Comparison of ENCODE assay signal across 7 mouse cellular contexts in the genomic region with DNA sequence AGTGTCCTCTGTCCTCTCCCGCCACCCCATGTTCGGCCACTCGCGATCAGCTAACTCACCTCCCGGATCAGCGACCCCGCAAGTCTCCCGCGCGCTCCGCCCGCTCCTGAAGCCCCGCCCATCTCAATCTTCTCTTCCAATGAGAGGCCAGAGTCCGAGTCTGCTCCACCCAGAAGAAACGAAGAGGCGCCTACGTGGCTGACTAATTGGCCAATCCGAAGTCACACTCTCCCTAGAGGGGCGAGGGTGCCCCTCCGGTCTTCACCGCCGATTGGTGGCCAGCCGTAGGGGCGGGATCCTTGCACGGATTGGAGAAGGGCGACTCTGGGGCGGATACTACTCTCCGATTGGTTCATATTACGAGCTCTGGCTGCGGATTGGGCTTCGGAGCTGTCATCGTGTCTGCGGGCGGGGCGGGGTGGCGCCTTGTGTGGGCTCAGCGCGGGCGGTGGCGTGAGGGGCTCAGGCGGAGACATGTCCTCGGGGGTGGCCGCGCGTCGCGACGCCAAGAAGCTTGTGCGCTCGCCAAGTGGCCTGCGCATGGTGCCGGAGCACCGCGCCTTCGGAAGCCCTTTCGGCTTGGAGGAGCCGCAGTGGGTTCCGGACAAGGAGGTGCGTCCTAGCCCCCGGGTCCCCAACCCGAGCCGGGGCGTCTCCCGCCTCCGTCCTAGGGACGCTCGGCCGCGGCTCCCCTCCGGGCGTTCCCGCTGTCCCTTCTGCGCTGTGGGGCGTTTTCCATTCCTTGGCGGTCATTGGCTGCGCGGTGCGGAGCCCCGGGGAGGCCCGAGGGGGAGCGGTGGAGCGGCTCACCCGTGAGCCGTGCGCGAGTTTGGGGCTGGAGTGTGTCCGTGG. TPM values are rescaled to one million over a fixed set of nuclear protein-coding genes. Genes with fewer than 3 reads are reported as not detected.
DNase-seq lines count a peak whose midpoint lies in the region; ATAC-seq lines count a peak whose summit lies in the region.

A gene (minus strand): TSS at position 108 of the 852 bp plus-strand sequence.
A gene (plus strand): TSS at position 405 of the 852 bp plus-strand sequence.

- H3K9me3 ChIP-seq in embryonic facial prominence, embryonic 11.5 days (replicated peaks; ENCODE audit: control insufficient read depth, low read length): no peaks in the 10 kb centered on the region
- H3K9me3 ChIP-seq in limb, embryonic 10.5 days (replicated peaks): no peaks in the 10 kb centered on the region
- H3K9me3 ChIP-seq in midbrain, embryonic 13.5 days: no peaks in the 10 kb centered on the region

- ATAC-seq in embryonic facial prominence, embryonic 11.5 days (replicated peaks; ENCODE audit: insufficient number of reproducible peaks, low FRiP score, low TSS enrichment, low read depth): peak; percentile 99
- peak; percentile 81 for ATAC-seq in granulocyte monocyte progenitor cell, adult 5-6 weeks (replicated peaks; ENCODE audit: poor library complexity, severe bottlenecking)
- ATAC-seq in midbrain, embryonic 13.5 days: peak; percentile 100

- peak within 1 kb of the TSS; percentile 85 for H3K4me2 ChIP-seq in embryonic facial prominence, embryonic 11.5 days (ENCODE audit: low read depth, low read length)
- H3K4me2 ChIP-seq in midbrain, embryonic 13.5 days (replicated peaks): peak within 1 kb of the TSS; percentile 81

- peak within 1 kb of the TSS; percentile 72 for H3K27ac ChIP-seq in embryonic facial prominence, embryonic 11.5 days (replicated peaks; ENCODE audit: low read depth, low read length)
- peak within 1 kb of the TSS; percentile 90 for H3K27ac ChIP-seq in limb, embryonic 10.5 days
- H3K27ac ChIP-seq in midbrain, embryonic 13.5 days: peak within 1 kb of the TSS; percentile 85

- under 1% methylated on average over 84 of the region's 87 CpGs for WGBS in embryonic facial prominence, embryonic 11.5 days
- under 1% methylated on average over 87 of the region's 87 CpGs for WGBS in limb, embryonic 10.5 days
- under 1% methylated on average over 84 of the region's 87 CpGs for WGBS in midbrain, embryonic 13.5 days

- peak within 1 kb of the TSS; percentile 78 for H3K9ac ChIP-seq in embryonic facial prominence, embryonic 11.5 days (replicated peaks; ENCODE audit: low read length)
- peak within 1 kb of the TSS; percentile 70 for H3K9ac ChIP-seq in midbrain, embryonic 13.5 days (replicated peaks)

- H3K4me1 ChIP-seq in embryonic facial prominence, embryonic 11.5 days (ENCODE audit: control insufficient read depth, insufficient read depth, low read length): peaks cover 6% of the 10 kb centered on the region
- peaks cover 57% of the 10 kb centered on the region for H3K4me1 ChIP-seq in limb, embryonic 10.5 days
- peaks cover 49% of the 10 kb centered on the region for H3K4me1 ChIP-seq in midbrain, embryonic 13.5 days (replicated peaks)

- H3K4me3 ChIP-seq in embryonic facial prominence, embryonic 11.5 days (ENCODE audit: low read depth, low read length): peak within 1 kb of the TSS; percentile 73
- peak within 1 kb of the TSS; percentile 69 for H3K4me3 ChIP-seq in limb, embryonic 10.5 days
- H3K4me3 ChIP-seq in midbrain, embryonic 13.5 days (replicated peaks): peak within 1 kb of the TSS; percentile 70

- H3K36me3 ChIP-seq in embryonic facial prominence, embryonic 11.5 days (replicated peaks; ENCODE audit: control insufficient read depth, insufficient read depth, low read depth, low read length): no peaks in the 10 kb centered on the region; the same call in 1 of the 2 replicates
- H3K36me3 ChIP-seq in limb, embryonic 10.5 days: peaks cover 45% of the 10 kb centered on the region
- peaks cover 2% of the 10 kb centered on the region; the same call in 1 of the 2 replicates for H3K36me3 ChIP-seq in midbrain, embryonic 13.5 days

- DNase-seq in adrenal gland, postnatal 14 days: peak; percentile 99
- peak; percentile 99 for DNase-seq in embryonic facial prominence, embryonic 11.5 days (ENCODE audit: low spot score)
- peak; percentile 100 for DNase-seq in kidney, adult 11 months
- DNase-seq in limb, embryonic 10.5 days (ENCODE audit: low spot score): peak; percentile 97
- DNase-seq in spleen, adult 12 weeks (ENCODE audit: low spot score): peak; percentile 96

- no peaks in the 10 kb centered on the region for H3K27me3 ChIP-seq in embryonic facial prominence, embryonic 11.5 days (ENCODE audit: control insufficient read depth, insufficient read depth, low read length)
- H3K27me3 ChIP-seq in limb, embryonic 10.5 days (ENCODE audit: low read depth, poor library complexity, severe bottlenecking): no peaks in the 10 kb centered on the region
- H3K27me3 ChIP-seq in midbrain, embryonic 13.5 days: no peaks in the 10 kb centered on the region

RNA-seq across cellular contexts. Expression of the first gene that starts in this region (rescaled TPM):
- total RNA-seq in adrenal gland, postnatal 14 days (2021): 18.6 and 20.8 TPM in 2 replicates
- 12.7 and 15.9 TPM in 2 replicates for polyA plus RNA-seq in embryonic facial prominence, embryonic 11.5 days (2014; fragmentation: Nextera tagmentation; extraction: Ambion mirVana)
- 16.7 and 31.1 TPM in 2 replicates for total RNA-seq in granulocyte monocyte progenitor cell, adult 5-6 weeks (2014; fragmentation: Nextera tagmentation)
- total RNA-seq in granulocyte monocyte progenitor cell, adult 5-6 weeks (2017): 6.8 and 8.6 TPM in 2 replicates
- polyA plus RNA-seq in limb, embryonic 10.5 days (2016; fragmentation: Nextera tagmentation; extraction: Ambion mirVana): 21.6 and 23.9 TPM in 2 replicates
- polyA plus RNA-seq in midbrain, embryonic 13.5 days (2015; fragmentation: Nextera tagmentation; extraction: Ambion mirVana): 3.9 and 4.4 TPM in 2 replicates

RNA-seq across cellular contexts. Expression of the second gene that starts in this region (rescaled TPM):
- 91.0 and 96.9 TPM in 2 replicates for total RNA-seq in adrenal gland, postnatal 14 days (2021)
- 70.7 and 73.1 TPM in 2 replicates for polyA plus RNA-seq in embryonic facial prominence, embryonic 11.5 days (2014; fragmentation: Nextera tagmentation; extraction: Ambion mirVana)
- 14.0 and 19.5 TPM in 2 replicates for total RNA-seq in granulocyte monocyte progenitor cell, adult 5-6 weeks (2014; fragmentation: Nextera tagmentation)
- 5.3 and 6.2 TPM in 2 replicates for total RNA-seq in granulocyte monocyte progenitor cell, adult 5-6 weeks (2017)
- polyA plus RNA-seq in limb, embryonic 10.5 days (2016; fragmentation: Nextera tagmentation; extraction: Ambion mirVana): 69.8 and 75.8 TPM in 2 replicates
- 34.7 and 36.6 TPM in 2 replicates for polyA plus RNA-seq in midbrain, embryonic 13.5 days (2015; fragmentation: Nextera tagmentation; extraction: Ambion mirVana)

Comparison
In these comparisons a context has a peak if more than half of its experiments do, and no peak if none do; other contexts are left out.
1. Peak in every context shown above with its lines: DNase-seq, ATAC-seq, H3K4me3 ChIP-seq and H3K27ac ChIP-seq.